Mouse (Mus musculus) kidney, embryonic 14.5 days (tissue): ENCODE data around the gene Hist1h2bn. TPM values are rescaled to one million over a fixed set of nuclear protein-coding genes. Genes with fewer than 3 reads are reported as not detected.
A peak's percentile ranks its signal among the peaks of the same experiment; 100 is the strongest.
"Not testable (repeated sequence)": the region's sequence is repeated elsewhere in the genome, so short reads cannot be mapped to it uniquely, and the experiment has no call there.

Source experiments
- ATAC-seq: fragments of 200-750 bp; cut with Nextera tagmentation; 2 replicates; pipeline ENCODE4 v1.8.0; 2017; ENCODE audit warnings: moderate number of reproducible peaks, mild to moderate bottlenecking, moderate TSS enrichment, moderate library complexity; ENCODE audit not compliant: low FRiP score, low TSS enrichment
- H3K27ac ChIP-seq: fragments of 300-500 bp; sonication (generic); 2 replicates; pipeline ENCODE4 v1.5.1; 2014; ENCODE audit warnings: low read depth, mild to moderate bottlenecking, low read length, moderate library complexity, mixed read lengths
- H3K27me3 ChIP-seq: fragments of 300-500 bp; sonication (generic); 2 replicates; pipeline ENCODE4 v1.6.1; 2014; ENCODE audit warnings: mild to moderate bottlenecking, low read length; ENCODE audit not compliant: control insufficient read depth, insufficient read depth
- H3K36me3 ChIP-seq: fragments of 300-500 bp; sonication (generic); 2 replicates; pipeline ENCODE4 v1.6.1; 2014; ENCODE audit warnings: low read length, mixed read lengths; ENCODE audit not compliant: control insufficient read depth, insufficient read depth
- H3K4me1 ChIP-seq: fragments of 300-500 bp; sonication (generic); 2 replicates; pipeline ENCODE4 v1.6.1; 2014; ENCODE audit warnings: low read length, mixed read lengths; ENCODE audit not compliant: control insufficient read depth, insufficient read depth
- H3K4me2 ChIP-seq: fragments of 300-500 bp; sonication (generic); replicated peaks from 2 replicates; pipeline ENCODE4 v1.6.1; 2014; ENCODE audit warnings: low read depth, mild to moderate bottlenecking, low read length
- H3K4me3 ChIP-seq: fragments of 300-500 bp; sonication (generic); 2 replicates; pipeline ENCODE4 v1.5.1; 2014; ENCODE audit warnings: mild to moderate bottlenecking, low read length
- H3K9ac ChIP-seq: fragments of 300-500 bp; sonication (generic); 2 replicates; pipeline ENCODE4 v1.6.1; 2014; ENCODE audit warnings: low read depth, mild to moderate bottlenecking, low read length, moderate library complexity
- H3K9me3 ChIP-seq: fragments of 300-500 bp; sonication (generic); 2 replicates; pipeline ENCODE4 v1.6.1; 2016; ENCODE audit warnings: low read length; ENCODE audit not compliant: control insufficient read depth
- WGBS: fragments of 180-500 bp; shearing (Covaris S2); extraction: QIAGEN DNeasy Blood & Tissue Kit; methylation state at CpG from one replicate; pipeline ENCODE4 v1.1.7; 2014; 5-methylcytosine and 5-hydroxymethylcytosine counted together
- polyA plus RNA-seq: library from polyadenylated mRNA; unstranded; fragments of >200 nt; fragmentation: Nextera tagmentation; extraction: Ambion mirVana; gene quantifications from 2 replicates; pipeline ENCODE4 v1.2.1, GENCODE M21; 2014

Gene Hist1h2bn
- polyA plus RNA-seq, 1 experiment from 2014 or later = 2.0 TPM

GRCm38 (mm10) chr13:21786899-21787629 lies 33.1 kb downstream of the Hist1h2bn start, which contains the start of the genes Hist1h2an and Hist1h2bp:
Hist1h2an (minus strand) TSS chr13:21787218.
Hist1h2bp (plus strand) TSS chr13:21787461.
- H3K9me3 ChIP-seq, H3K36me3 ChIP-seq, H3K27me3 ChIP-seq: not testable (repeated sequence)
- Histone ChIP-seq H3K4me1 (peaks cover 24% of the 10 kb centered on the region; the same call in 1 of the 2 replicates), H3K4me2 (peak within 1 kb of the TSS; percentile 44), H3K4me3 (peak within 1 kb of the TSS; percentile 34), H3K27ac (peak within 1 kb of the TSS; percentile 91), H3K9ac (peak within 1 kb of the TSS; percentile 59)
- peak; percentile 97 for ATAC-seq
- 0% methylated on average over 32 of the region's 63 CpGs for WGBS

DNA sequence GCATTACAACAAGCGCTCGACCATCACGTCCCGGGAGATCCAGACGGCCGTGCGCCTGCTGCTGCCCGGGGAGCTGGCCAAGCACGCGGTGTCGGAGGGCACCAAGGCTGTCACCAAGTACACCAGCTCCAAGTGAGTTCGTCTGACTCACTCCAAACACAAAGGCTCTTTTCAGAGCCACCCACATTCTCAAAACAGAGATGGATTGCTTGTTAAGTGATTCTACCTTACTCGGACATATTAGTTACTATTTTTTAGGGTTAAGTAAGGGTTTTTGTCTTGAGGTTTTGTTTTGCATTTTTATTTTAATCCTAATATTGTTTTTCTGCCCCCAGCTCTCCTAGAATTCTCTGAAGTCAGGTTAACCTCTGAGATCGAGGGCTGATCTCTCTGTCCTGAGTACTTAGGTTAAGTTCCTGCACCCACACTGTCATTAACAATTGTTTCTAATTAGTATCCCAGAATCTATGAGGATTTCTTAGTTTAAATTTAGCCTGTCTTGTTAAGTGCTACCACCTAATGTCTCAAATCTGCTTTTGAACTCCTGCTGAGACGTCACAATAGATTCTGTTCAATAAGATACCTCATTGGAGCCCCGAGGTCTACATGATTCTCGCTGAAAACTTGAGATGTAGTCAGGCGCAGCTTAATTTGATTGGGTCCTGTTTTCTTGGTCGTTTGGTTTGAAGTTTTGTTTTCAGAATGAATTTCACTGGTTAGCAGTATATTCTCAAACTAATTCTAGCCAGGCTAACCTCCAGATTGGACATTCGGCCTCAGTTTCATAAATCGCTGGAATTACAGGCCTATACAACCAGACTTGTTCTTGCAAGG lies 34.1 kb downstream of the Hist1h2bn start:
- peak overlapping the region; percentile 59 for H3K9ac ChIP-seq
- H3K9me3 ChIP-seq = no peaks in the 10 kb centered on the region
- peak overlapping the region; percentile 34 for H3K4me3 ChIP-seq
- H3K27me3 ChIP-seq = no peaks in the 10 kb centered on the region
- H3K27ac ChIP-seq = peak overlapping the region; percentile 90
- H3K4me2 ChIP-seq = peak overlapping the region; percentile 40
- WGBS = 20% methylated on average over 13 of the region's 21 CpGs
- H3K36me3 ChIP-seq = no peaks in the 10 kb centered on the region
- no peak for ATAC-seq
- H3K4me1 ChIP-seq = peaks cover 24% of the 10 kb centered on the region; the same call in 1 of the 2 replicates

DNA sequence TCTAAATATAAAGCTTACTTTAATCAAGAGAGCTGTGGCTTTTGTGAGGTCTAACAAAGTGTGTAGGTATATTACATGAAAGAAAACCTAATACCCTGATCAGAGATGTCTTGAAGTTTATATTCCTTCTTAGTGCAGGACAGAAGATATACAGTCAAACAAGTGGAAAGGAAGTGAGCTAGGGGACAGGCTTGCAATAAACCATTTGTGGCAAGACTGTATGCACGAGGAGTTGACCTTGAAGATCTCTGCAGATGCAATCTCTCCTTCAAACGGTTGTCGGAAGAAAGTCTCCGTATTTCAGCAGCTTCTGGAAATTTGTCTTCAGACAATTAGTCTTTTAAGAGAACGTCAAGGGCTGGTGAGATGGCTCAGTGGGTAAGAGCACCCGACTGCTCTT lies 36.0 kb downstream of the Hist1h2bn start:
- Histone ChIP-seq H3K36me3 (no peaks in the 10 kb centered on the region), H3K27ac (0 out of 2 replicates have a peak overlapping the region, but pooled peaks have one; percentile 17), H3K4me1 (peaks cover 16% of the 10 kb centered on the region; the same call in 1 of the 2 replicates), H3K27me3 (no peaks in the 10 kb centered on the region), H3K9me3 (no peaks in the 10 kb centered on the region), H3K9ac (no peak overlapping the region), H3K4me2 (no peak overlapping the region), H3K4me3 (no peak overlapping the region)
- no peak for ATAC-seq
- 41% methylated on average over 6 of the region's 6 CpGs for whole genome bisulfite sequencing

DNA sequence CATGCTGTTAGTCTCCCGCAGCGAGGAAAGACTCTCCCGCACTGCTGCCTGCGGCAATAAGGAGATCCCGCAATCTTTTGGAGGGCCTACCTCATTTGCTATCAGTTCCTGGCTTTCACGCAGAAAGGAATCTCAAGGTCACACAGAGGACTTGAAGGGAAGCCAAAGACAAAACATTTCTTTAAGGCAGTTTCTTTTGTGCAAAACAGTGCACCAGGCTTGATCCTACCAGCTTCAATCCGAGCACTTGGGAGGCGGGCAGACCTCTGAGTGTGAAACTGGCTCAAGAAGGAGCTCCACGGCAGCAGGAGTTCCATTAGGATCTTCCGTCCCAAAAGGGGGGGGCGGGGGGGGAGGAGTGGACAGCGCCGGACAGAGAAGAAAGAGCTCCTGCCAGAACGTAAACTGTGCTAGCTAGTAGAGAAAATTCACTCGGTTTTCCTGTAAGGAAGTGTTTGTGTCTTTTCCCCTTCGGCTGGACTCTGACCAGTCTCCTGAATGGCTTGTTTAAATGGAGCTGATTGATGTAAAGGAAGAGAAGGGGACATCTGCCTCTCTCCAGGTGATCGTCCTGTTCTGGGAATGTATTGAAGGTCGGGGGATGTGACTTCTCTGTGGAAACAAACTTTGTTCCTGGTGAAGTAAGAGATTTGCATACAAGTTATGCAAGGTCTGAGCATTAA lies 36.8 kb downstream of the Hist1h2bn start:
- no peaks in the 10 kb centered on the region for H3K36me3 ChIP-seq
- H3K4me2 ChIP-seq = peak overlapping the region; percentile 38
- no peaks in the 10 kb centered on the region for H3K27me3 ChIP-seq
- no peak for ATAC-seq
- 8% methylated on average over 15 of the region's 18 CpGs for WGBS
- H3K9me3 ChIP-seq = no peaks in the 10 kb centered on the region
- no peak overlapping the region for H3K27ac ChIP-seq
- peak overlapping the region; percentile 23 for H3K4me3 ChIP-seq
- peaks cover 16% of the 10 kb centered on the region; the same call in 1 of the 2 replicates for H3K4me1 ChIP-seq
- H3K9ac ChIP-seq = peak overlapping the region; percentile 40; the same call in 1 of the 2 replicates

DNA sequence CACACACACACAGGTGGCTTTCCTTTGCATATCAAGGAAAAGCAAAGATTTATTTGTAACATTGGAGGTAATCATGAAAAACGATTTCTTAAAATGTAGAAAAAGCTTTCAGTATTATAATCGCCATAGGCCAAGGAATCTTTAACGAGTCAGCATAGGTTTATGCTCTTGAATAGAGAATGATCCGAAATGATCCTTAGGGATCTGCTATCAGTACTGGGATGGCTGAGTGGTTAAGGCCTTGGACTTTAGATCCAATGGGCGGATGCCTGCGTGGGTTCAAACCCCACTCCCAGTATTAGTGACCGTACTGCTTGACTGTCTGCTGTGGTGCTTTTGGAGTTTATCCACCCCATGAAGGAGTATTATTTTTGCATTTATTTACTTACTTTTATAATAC lies 41.7 kb downstream of the Hist1h2bn start:
- H3K36me3 ChIP-seq = no peaks in the 10 kb centered on the region
- no peaks in the 10 kb centered on the region for H3K4me1 ChIP-seq
- no peak overlapping the region for H3K27ac ChIP-seq
- H3K9ac ChIP-seq = no peak overlapping the region
- no peak overlapping the region for H3K4me2 ChIP-seq
- ATAC-seq = no peak
- no peaks in the 10 kb centered on the region for H3K9me3 ChIP-seq
- no peaks in the 10 kb centered on the region for H3K27me3 ChIP-seq
- WGBS = 93% methylated on average over 7 of the region's 7 CpGs
- no peak overlapping the region for H3K4me3 ChIP-seq

GRCm38 (mm10) chr13:21797163-21797562 lies 43.2 kb downstream of the Hist1h2bn start:
- H3K4me3 ChIP-seq, H3K27me3 ChIP-seq, H3K27ac ChIP-seq, H3K9me3 ChIP-seq, H3K4me1 ChIP-seq, H3K4me2 ChIP-seq, ATAC-seq, H3K9ac ChIP-seq, H3K36me3 ChIP-seq: not testable (repeated sequence)

DNA sequence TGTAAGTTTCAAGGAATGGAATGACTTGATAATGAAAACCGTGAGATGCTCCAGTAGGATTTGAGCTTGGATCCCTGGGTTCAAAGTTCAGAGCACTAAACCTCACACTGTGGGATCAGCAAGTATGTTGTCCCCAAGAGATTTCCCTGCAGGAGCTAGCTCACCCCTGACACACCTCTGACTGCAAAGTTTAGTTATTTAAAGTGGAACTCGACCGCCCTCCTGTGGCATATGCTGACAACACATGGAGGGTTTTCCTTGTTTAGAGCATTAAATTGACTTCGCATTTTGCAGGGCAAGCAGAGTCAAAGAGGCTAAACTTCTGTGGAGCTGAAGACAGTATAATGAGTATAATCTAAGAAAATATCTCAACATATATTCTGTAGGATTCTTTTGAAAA lies 49.1 kb downstream of the Hist1h2bn start:
- no CpG with 5 or more reads among the region's 4 CpGs for WGBS
- peak; percentile 83 for ATAC-seq
- not testable (repeated sequence) for H3K27me3 ChIP-seq, H3K4me3 ChIP-seq, H3K36me3 ChIP-seq, H3K4me2 ChIP-seq, H3K9me3 ChIP-seq, H3K27ac ChIP-seq, H3K4me1 ChIP-seq, H3K9ac ChIP-seq
